Mouse (Mus musculus): ENCODE data around the gene Adk.

DNA sequence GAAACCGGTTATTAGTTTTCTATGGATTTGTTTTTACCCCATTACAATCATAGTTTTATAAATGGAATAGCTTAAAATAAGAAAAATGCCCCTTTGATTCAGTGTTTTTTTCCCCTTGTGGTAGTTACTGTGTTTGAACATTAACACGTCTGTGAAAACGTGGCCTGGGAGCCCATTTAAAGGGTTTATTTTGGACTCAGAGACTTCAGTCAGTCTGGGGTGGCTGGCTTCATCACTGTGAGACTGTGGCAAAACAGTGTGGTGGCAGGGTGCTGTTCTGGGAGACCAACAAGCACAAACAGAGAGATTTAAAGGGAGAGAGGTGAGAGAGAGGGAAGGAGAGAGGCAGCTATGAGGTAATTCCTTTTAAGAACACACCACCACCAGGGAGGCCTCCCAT, 55.2 kb downstream of the Adk start:
- TF ChIP-seq CTCF (IDR thresholded peaks at IDR 0.05; ENCODE audit: low read depth) (no peak), EP300 (IDR thresholded peaks at IDR 0.05; ENCODE audit: low read depth) (no peak)

Data from heart, postnatal 0 days (tissue).